Mouse (Mus musculus) urinary bladder, postnatal 4 days (tissue): ENCODE results near the gene Acaca.
"Not testable (repeated sequence)": the region's sequence is repeated elsewhere in the genome, so short reads cannot be mapped to it uniquely, and the experiment has no call there.

Source experiments
- DNase-seq, 2 experiments: peaks; one replicate each; pipeline ENCODE4 v3.0.0; 2021 to 2022; ENCODE audit warnings: low spot score in 2 of 2

The Acaca gene

DNA sequence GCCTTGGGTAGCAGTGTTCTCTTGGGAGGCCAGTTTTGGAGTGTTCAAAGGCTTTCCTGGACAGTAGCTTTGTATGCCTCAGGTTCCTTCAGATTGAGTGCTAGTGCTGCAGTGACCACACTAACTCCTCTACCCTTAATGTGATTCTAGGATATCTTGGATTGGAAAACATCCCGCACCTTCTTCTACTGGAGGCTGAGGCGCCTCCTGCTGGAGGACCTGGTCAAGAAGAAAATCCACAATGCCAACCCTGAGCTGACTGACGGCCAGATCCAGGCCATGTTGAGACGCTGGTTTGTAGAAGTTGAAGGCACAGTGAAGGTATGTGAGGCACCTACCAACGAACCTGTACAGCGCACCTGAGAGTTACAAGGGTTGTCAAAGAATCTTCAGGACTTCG is 262.6 kb downstream of the Acaca start:
- not testable (repeated sequence) for DNase-seq

DNA sequence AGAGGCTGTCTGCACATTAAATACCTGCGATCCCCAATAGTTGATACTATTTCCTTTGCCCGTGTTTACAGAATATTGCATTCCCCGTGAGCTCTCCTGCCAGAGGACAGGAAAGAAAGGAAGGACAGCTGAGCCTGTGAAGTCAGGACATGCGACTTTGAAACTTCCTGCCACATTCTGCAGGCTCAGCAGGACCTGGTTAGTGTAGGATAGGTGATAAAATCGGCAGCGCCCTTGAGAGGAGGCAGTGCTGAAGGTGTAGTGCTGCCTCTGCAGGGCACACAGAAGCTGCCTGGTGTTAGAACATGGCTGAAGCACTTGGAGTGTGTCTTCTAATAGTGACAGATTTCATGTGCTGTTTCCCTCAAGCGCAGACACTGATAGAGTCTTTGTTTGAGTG is 264.1 kb downstream of the Acaca start:
- DNase-seq, result no peak

DNA sequence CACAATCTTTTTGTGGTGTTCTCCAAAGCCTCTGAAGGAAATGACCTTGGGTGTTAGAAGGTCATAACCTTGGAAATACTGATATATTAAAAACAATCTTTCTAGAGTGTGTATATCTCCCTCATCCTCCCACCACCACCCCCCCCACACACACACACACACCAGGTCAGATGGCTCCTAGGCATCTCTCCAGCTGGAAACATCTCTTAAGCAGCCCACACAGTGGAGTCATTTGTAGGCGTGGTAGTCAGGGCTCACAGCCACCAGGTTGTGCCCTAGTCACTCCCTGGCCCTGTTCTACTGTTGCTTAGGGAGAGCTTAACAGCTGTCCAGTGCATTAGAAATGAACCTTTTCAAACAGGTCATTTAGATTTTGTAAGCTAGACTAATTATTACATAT is 265.5 kb downstream of the Acaca start:
- DNase-seq, result no peak

DNA sequence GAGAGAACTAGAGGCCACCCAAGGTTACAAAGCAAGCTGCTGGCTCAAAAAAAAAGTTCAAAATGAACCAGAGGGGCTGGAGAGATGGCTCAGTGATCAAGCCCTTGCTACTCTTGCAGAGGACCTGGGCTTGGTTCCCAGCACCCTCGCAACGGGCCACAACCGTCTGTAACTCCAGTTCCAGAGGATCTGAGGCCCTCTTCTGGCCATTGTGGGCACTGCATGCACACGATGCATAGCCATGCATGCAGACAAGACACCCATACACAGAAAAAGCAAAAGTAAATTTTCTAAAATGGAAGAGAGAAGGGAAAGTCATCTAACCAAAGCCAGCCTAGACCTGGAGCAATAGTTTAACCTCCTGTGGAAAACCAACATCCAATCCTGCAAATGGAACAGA is 277.3 kb downstream of the Acaca start:
- DNase-seq, result no peak

DNA sequence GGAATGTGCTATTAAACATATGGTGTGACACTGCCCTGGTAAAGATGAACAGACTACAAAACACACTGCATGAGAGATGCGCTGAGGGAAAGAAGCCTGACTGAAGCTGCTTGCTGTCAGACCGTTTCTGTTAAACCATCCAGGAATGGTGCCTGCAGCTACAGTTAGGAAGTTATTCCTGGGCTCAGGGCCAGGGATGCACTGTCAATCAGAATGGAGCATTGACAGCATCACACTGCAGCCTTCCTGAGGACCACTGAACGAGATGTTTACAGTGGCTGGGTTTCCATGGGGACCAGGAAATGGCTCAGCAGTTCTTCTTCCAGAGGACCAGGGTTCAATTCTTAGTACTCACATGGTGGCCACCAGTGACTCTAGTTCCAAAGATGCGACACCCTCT is 280.9 kb downstream of the Acaca start:
- no peak for DNase-seq

- DNase-seq, result no peak
Measured at GRCm38 (mm10) chr11:84410879-84411641, 281.6 kb downstream of the Acaca start.

GRCm38 (mm10) chr11:84411642-84412018 is 282.2 kb downstream of the Acaca start:
- no peak for DNase-seq

DNA sequence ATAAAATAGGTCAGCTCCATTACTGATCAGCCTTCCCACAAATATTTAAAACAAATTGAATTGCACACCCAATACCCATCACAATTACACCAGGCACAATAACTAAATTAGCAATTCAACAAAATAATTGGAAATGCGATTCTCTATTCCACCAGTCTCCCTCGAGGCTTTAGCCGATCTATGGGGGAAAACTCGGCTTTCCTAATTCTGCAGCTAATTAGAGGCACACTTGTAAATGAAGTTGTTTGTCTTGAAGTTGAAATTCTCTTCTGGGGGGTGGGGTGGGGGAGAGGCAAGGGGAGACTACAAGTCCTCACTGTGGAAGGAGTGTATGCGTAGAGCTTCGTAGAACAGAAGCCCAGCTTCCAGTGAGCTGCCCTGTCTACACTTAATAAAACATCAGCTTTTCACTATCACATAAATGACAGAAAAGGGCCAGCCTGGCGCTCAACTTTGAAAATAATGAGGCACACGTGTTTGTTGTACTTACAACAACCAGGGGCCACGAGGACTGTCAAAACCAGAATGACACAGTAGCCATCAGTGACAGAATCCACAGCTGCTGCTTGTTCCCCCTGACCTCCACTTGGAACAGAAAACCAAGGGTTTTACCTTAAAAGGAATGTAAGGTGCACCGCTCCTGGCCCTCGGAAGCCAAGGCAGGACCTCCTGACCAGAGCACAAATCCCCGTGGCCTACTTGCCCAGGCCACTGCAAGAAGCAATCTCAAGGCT is 282.9 kb downstream of the Acaca start:
- no peak for DNase-seq

- DNase-seq, result no peak
Measured at GRCm38 (mm10) chr11:84413111-84413510, 283.6 kb downstream of the Acaca start.

GRCm38 (mm10) chr11:84420779-84421178 is 291.3 kb downstream of the Acaca start:
- no peak for DNase-seq

GRCm38 (mm10) chr11:84425736-84426632 is 296.5 kb downstream of the Acaca start:
- DNase-seq, result no peak

DNA sequence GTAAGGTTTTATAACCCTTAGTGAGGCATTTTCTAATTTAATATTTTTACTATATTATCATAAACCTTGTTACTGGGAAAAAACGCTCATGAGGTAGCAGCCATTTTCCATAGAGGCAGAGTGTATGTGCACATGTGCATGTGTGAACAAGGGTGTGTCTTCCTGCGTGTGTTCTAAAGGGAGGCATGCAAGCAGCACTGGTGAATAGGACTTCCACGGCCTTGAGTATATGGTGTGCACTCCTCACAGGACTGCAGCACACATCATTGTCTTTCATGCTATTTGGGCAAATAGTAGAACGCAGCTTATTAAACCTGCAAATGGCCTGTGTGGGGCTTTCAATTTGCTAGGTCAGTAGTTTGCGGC is 297.1 kb downstream of the Acaca start:
- DNase-seq, result no peak

DNA sequence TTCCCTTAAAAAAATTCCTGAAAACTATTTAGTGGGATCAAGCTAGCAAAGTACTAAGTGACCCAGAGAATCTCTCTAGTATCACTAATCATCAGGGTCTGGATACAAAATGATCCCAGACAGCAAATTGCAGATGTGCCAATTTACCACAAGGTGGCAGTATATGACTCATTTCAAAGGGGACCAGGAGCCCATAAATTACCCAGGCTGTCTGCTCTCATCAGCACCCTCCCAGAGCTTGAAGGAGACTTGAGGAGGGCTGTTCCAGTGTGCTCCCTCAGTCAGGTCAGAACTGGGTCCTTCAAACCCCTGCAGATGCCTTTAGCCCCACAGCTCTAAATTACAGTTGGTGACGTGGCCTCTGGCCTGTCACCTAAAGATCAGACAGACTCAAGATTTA is 300.1 kb downstream of the Acaca start:
- DNase-seq, result no peak

GRCm38 (mm10) chr11:84430336-84430735 is 300.9 kb downstream of the Acaca start:
- no peak for DNase-seq

- DNase-seq, result no peak
Measured at GRCm38 (mm10) chr11:84434879-84435278, 305.4 kb downstream of the Acaca start.

DNA sequence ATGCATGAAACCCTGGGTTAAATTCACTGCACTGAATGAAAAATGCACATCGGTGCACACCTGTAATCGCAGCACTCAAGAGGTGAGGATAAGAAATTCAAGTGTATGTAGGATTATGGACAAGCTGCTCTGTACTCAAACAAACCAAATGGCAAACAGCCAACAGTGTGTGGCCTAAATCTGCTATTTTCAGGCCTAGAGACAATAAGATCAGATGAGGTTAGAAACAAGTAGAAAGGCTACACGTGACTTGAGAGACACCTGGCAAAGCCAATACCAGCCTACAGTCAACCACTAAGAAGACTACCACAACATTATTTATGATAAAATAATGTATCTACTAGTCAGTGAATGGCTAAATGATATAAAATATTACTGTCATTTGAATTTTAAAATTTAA is 310.9 kb downstream of the Acaca start:
- DNase-seq, result no peak

DNA sequence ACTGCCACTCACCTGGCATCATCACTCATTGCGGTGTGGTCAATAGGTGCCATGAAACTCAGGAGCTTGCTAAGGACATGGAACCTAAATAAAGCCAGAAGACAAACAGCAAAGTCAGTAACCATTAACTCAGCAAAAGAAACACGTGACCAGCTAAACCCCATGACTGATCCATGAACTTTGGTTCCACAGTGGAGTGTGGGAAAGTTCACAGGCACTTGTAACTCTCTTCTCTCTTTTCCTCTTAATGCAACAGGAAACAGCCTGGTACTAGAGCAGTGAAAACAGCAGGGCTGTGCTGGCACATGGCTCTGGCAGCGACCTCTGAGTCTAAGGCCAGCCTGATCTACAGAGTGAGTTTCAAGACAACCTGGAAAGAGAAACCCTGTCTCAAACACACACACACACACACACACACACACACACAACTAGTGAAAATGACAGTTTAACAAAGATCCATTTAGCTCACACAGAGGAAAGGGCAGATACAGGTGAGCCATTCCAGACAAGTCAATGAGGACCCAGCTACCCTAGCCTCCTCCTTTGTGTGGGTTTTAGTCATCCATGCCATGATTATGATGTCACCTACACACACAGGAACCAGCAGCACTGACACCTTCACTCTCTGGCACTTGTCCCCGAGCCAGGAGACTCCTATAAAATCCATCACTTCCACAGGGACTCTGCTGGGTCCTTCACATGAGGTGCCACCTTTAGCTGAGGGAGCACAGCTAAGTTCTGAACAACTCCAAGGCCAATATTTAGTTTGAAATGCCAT is 313.3 kb downstream of the Acaca start:
- no peak for DNase-seq
